Mouse (Mus musculus) liver, embryonic 12.5 days (tissue): ENCODE measurements around the gene Msgn1. TPM values are rescaled to one million over a fixed set of nuclear protein-coding genes. Genes with fewer than 3 reads are reported as not detected.

Experiments
- ATAC-seq: fragments of 200-750 bp; cut with Nextera tagmentation; 2 replicates; pipeline ENCODE4 v1.8.0; 2017; ENCODE audit warnings: moderate number of reproducible peaks, mild to moderate bottlenecking, moderate library complexity
- H3K27ac ChIP-seq: fragments of 300-500 bp; sonication (generic); 2 replicates; pipeline ENCODE4 v1.5.1; 2016; ENCODE audit warnings: mild to moderate bottlenecking
- H3K27me3 ChIP-seq: fragments of 300-500 bp; sonication (generic); replicated peaks from 2 replicates; pipeline ENCODE4 v1.6.1; 2016; ENCODE audit warnings: mild to moderate bottlenecking, moderate library complexity
- H3K36me3 ChIP-seq: fragments of 300-500 bp; sonication (generic); 2 replicates; pipeline ENCODE4 v1.6.1; 2016; ENCODE audit warnings: mild to moderate bottlenecking, moderate library complexity
- H3K4me1 ChIP-seq: fragments of 300-500 bp; sonication (generic); 2 replicates; pipeline ENCODE4 v1.6.1; 2016
- H3K4me2 ChIP-seq: fragments of 300-500 bp; sonication (generic); 2 replicates; pipeline ENCODE4 v1.6.1; 2016; ENCODE audit warnings: mild to moderate bottlenecking, moderate library complexity
- H3K4me3 ChIP-seq: fragments of 300-500 bp; sonication (generic); 2 replicates; pipeline ENCODE4 v1.5.1; 2016; ENCODE audit warnings: mild to moderate bottlenecking, moderate library complexity
- H3K9ac ChIP-seq: fragments of 300-500 bp; sonication (generic); 2 replicates; pipeline ENCODE4 v1.6.1; 2016; ENCODE audit warnings: mild to moderate bottlenecking, moderate library complexity
- H3K9me3 ChIP-seq: fragments of 300-500 bp; sonication (generic); replicated peaks from 2 replicates; pipeline ENCODE4 v1.6.1; 2016; ENCODE audit warnings: mild to moderate bottlenecking, moderate library complexity
- WGBS: fragments of 180-500 bp; shearing (Covaris S2); methylation state at CpG from one replicate; pipeline ENCODE4 v1.1.7; 2016; ENCODE audit not compliant: insufficient replicate concordance; 5-methylcytosine and 5-hydroxymethylcytosine counted together
- polyA plus RNA-seq: library from polyadenylated mRNA; unstranded; fragments of >200 nt; fragmentation: Nextera tagmentation; extraction: Ambion mirVana; gene quantifications from 2 replicates; pipeline ENCODE4 v1.2.1, GENCODE M21; 2016

The Msgn1 gene
- polyA plus RNA-seq = not detected in 2 replicates

- Histone ChIP-seq H3K4me2 (no peak within 1 kb of the TSS), H3K36me3 (no peaks in the 10 kb centered on the region), H3K4me3 (no peak within 1 kb of the TSS), H3K9ac (no peak within 1 kb of the TSS), H3K9me3 (no peaks in the 10 kb centered on the region), H3K4me1 (no peaks in the 10 kb centered on the region), H3K27ac (no peak within 1 kb of the TSS), H3K27me3 (no peaks in the 10 kb centered on the region)
- ATAC-seq = no peak
- WGBS = 43% methylated on average over 5 of the region's 5 CpGs
Observed at GRCm38 (mm10) chr12:11208872-11209271, at the start of gene Msgn1. Gene Msgn1, minus strand, starts transcription at chr12:11208972.

GRCm38 (mm10) chr12:11250322-11250721, 41.5 kb upstream of the Msgn1 start:
- no peaks in the 10 kb centered on the region for H3K27me3 ChIP-seq
- H3K9ac ChIP-seq = no peak overlapping the region
- H3K4me3 ChIP-seq = no peak overlapping the region
- H3K4me2 ChIP-seq = no peak overlapping the region
- WGBS = 87% methylated on average over 3 of the region's 3 CpGs
- H3K9me3 ChIP-seq = no peaks in the 10 kb centered on the region
- peaks cover 70% of the 10 kb centered on the region for H3K36me3 ChIP-seq
- no peak overlapping the region for H3K27ac ChIP-seq
- H3K4me1 ChIP-seq = no peaks in the 10 kb centered on the region
- no peak for ATAC-seq

- 95% methylated on average over 1 of the region's 1 CpGs for WGBS
- Histone ChIP-seq H3K4me2 (no peak overlapping the region), H3K27me3 (no peaks in the 10 kb centered on the region), H3K9ac (no peak overlapping the region), H3K4me1 (no peaks in the 10 kb centered on the region), H3K4me3 (no peak overlapping the region), H3K9me3 (no peaks in the 10 kb centered on the region), H3K27ac (no peak overlapping the region), H3K36me3 (peaks cover 73% of the 10 kb centered on the region)
- ATAC-seq = no peak
Observed at GRCm38 (mm10) chr12:11247460-11247859, 38.7 kb upstream of the Msgn1 start.

- ATAC-seq = no peak
- no peaks in the 10 kb centered on the region for H3K27me3 ChIP-seq
- H3K4me3 ChIP-seq = no peak overlapping the region
- whole genome bisulfite sequencing = 39% methylated on average over 2 of the region's 2 CpGs
- H3K4me1 ChIP-seq = no peaks in the 10 kb centered on the region
- H3K27ac ChIP-seq = no peak overlapping the region
- H3K36me3 ChIP-seq = peaks cover 6% of the 10 kb centered on the region
- H3K9ac ChIP-seq = no peak overlapping the region
- no peak overlapping the region for H3K4me2 ChIP-seq
- H3K9me3 ChIP-seq = no peaks in the 10 kb centered on the region
Observed at GRCm38 (mm10) chr12:11235996-11236395, 27.2 kb upstream of the Msgn1 start.

GRCm38 (mm10) chr12:11230267-11230666, 21.5 kb upstream of the Msgn1 start:
- Histone ChIP-seq H3K27ac (no peak overlapping the region), H3K9ac (no peak overlapping the region), H3K4me2 (no peak overlapping the region), H3K27me3 (no peaks in the 10 kb centered on the region; the same call in 1 of the 2 replicates), H3K36me3 (no peaks in the 10 kb centered on the region), H3K4me3 (no peak overlapping the region), H3K4me1 (no peaks in the 10 kb centered on the region), H3K9me3 (no peaks in the 10 kb centered on the region)
- ATAC-seq = no peak
- 32% methylated on average over 2 of the region's 2 CpGs for WGBS

GRCm38 (mm10) chr12:11226529-11227268, 17.9 kb upstream of the Msgn1 start:
- 48% methylated on average over 5 of the region's 5 CpGs for WGBS
- ATAC-seq = no peak
- H3K27ac ChIP-seq = no peak overlapping the region
- H3K4me1 ChIP-seq = no peaks in the 10 kb centered on the region
- no peak overlapping the region for H3K4me2 ChIP-seq
- H3K4me3 ChIP-seq = no peak overlapping the region
- no peaks in the 10 kb centered on the region for H3K36me3 ChIP-seq
- no peaks in the 10 kb centered on the region for H3K9me3 ChIP-seq
- H3K27me3 ChIP-seq = no peaks in the 10 kb centered on the region; the same call in 1 of the 2 replicates
- no peak overlapping the region for H3K9ac ChIP-seq

GRCm38 (mm10) chr12:11226123-11226522, 17.4 kb upstream of the Msgn1 start:
- Histone ChIP-seq H3K27ac (no peak overlapping the region), H3K36me3 (no peaks in the 10 kb centered on the region), H3K4me3 (no peak overlapping the region), H3K9me3 (no peaks in the 10 kb centered on the region), H3K4me1 (no peaks in the 10 kb centered on the region), H3K4me2 (no peak overlapping the region), H3K9ac (no peak overlapping the region), H3K27me3 (no peaks in the 10 kb centered on the region; the same call in 1 of the 2 replicates)
- 13% methylated on average over 1 of the region's 1 CpGs for WGBS
- ATAC-seq = no peak

- Histone ChIP-seq H3K27me3 (no peaks in the 10 kb centered on the region; the same call in 1 of the 2 replicates), H3K36me3 (no peaks in the 10 kb centered on the region), H3K4me2 (no peak overlapping the region), H3K4me3 (no peak overlapping the region), H3K4me1 (no peaks in the 10 kb centered on the region), H3K9ac (no peak overlapping the region), H3K9me3 (no peaks in the 10 kb centered on the region), H3K27ac (no peak overlapping the region)
- WGBS = 27% methylated on average over 5 of the region's 5 CpGs
- ATAC-seq = no peak
Observed at GRCm38 (mm10) chr12:11224722-11225121, 15.9 kb upstream of the Msgn1 start.

- Histone ChIP-seq H3K4me3 (no peak overlapping the region), H3K4me1 (no peaks in the 10 kb centered on the region), H3K36me3 (no peaks in the 10 kb centered on the region), H3K27ac (no peak overlapping the region), H3K9me3 (no peaks in the 10 kb centered on the region), H3K27me3 (no peaks in the 10 kb centered on the region), H3K9ac (no peak overlapping the region), H3K4me2 (no peak overlapping the region)
- ATAC-seq = no peak
- WGBS = 59% methylated on average over 10 of the region's 10 CpGs
Observed at GRCm38 (mm10) chr12:11223090-11223489, 14.3 kb upstream of the Msgn1 start.

GRCm38 (mm10) chr12:11222566-11222965, 13.8 kb upstream of the Msgn1 start:
- H3K4me2 ChIP-seq = no peak overlapping the region
- H3K27ac ChIP-seq = no peak overlapping the region
- H3K4me1 ChIP-seq = no peaks in the 10 kb centered on the region
- H3K36me3 ChIP-seq = no peaks in the 10 kb centered on the region
- H3K9ac ChIP-seq = no peak overlapping the region
- no peak overlapping the region for H3K4me3 ChIP-seq
- H3K9me3 ChIP-seq = no peaks in the 10 kb centered on the region
- WGBS = 49% methylated on average over 3 of the region's 3 CpGs
- ATAC-seq = no peak
- no peaks in the 10 kb centered on the region for H3K27me3 ChIP-seq

GRCm38 (mm10) chr12:11221524-11222330, 13.0 kb upstream of the Msgn1 start:
- no peak overlapping the region for H3K4me2 ChIP-seq
- 61% methylated on average over 20 of the region's 20 CpGs for WGBS
- no peak for ATAC-seq

GRCm38 (mm10) chr12:11217726-11218250, 9.0 kb upstream of the Msgn1 start:
- no peaks in the 10 kb centered on the region for H3K9me3 ChIP-seq
- no peak for ATAC-seq

More at GRCm38 (mm10) chr12:11221524-11222330, 13.0 kb upstream of the Msgn1 start:
- H3K9ac ChIP-seq = no peak overlapping the region
- H3K4me1 ChIP-seq = no peaks in the 10 kb centered on the region
- H3K36me3 ChIP-seq = no peaks in the 10 kb centered on the region
- no peak overlapping the region for H3K27ac ChIP-seq
- no peaks in the 10 kb centered on the region for H3K27me3 ChIP-seq
- no peak overlapping the region for H3K4me3 ChIP-seq
- H3K9me3 ChIP-seq = no peaks in the 10 kb centered on the region

More at GRCm38 (mm10) chr12:11217726-11218250, 9.0 kb upstream of the Msgn1 start:
- 49% methylated on average over 7 of the region's 7 CpGs for WGBS
- H3K9ac ChIP-seq = no peak overlapping the region
- no peaks in the 10 kb centered on the region for H3K27me3 ChIP-seq
- no peak overlapping the region for H3K4me3 ChIP-seq
- no peak overlapping the region for H3K27ac ChIP-seq
- no peak overlapping the region for H3K4me2 ChIP-seq
- no peaks in the 10 kb centered on the region for H3K4me1 ChIP-seq
- H3K36me3 ChIP-seq = no peaks in the 10 kb centered on the region
